Mouse (Mus musculus) brain, adult 2 months (tissue): Measurements from ENCODE around the gene Plscr4.
A peak's percentile ranks its signal among the peaks of the same experiment; 100 is the strongest.

Source experiments
- DNase-seq: peaks from one replicate; pipeline ENCODE4 v3.0.0; 2011; ENCODE audit warnings: low read depth, low spot score

Plscr4 gene

GRCm38 (mm10) chr9:92504889-92505288 is 47.7 kb downstream of the Plscr4 start:
- no peak for DNase-seq

- no peak for DNase-seq
These were observed 54.5 kb downstream of the Plscr4 start for GRCm38 (mm10) chr9:92511696-92512095.

- no peak for DNase-seq
These were observed 59.9 kb downstream of the Plscr4 start for GRCm38 (mm10) chr9:92517036-92517435.

- DNase-seq, result no peak
These were observed 63.6 kb downstream of the Plscr4 start for GRCm38 (mm10) chr9:92520751-92521150.

- no peak for DNase-seq
These were observed 67.3 kb downstream of the Plscr4 start for GRCm38 (mm10) chr9:92524506-92524905.

GRCm38 (mm10) chr9:92530055-92530454 is 72.9 kb downstream of the Plscr4 start:
- no peak for DNase-seq

- DNase-seq, result peak; percentile 84
These were observed 80.6 kb downstream of the Plscr4 start for GRCm38 (mm10) chr9:92537735-92538134.

GRCm38 (mm10) chr9:92538216-92538615 is 81.0 kb downstream of the Plscr4 start:
- peak; percentile 48 for DNase-seq
